Mouse (Mus musculus): ENCODE results near the gene Gpr135. TPM values are rescaled to one million over a fixed set of nuclear protein-coding genes. Genes with fewer than 3 reads are reported as not detected.

Gene Gpr135
- 13.8 and 13.9 TPM in 2 replicates for polyA plus RNA-seq (2015; fragmentation: Nextera tagmentation; extraction: Ambion mirVana)

DNA sequence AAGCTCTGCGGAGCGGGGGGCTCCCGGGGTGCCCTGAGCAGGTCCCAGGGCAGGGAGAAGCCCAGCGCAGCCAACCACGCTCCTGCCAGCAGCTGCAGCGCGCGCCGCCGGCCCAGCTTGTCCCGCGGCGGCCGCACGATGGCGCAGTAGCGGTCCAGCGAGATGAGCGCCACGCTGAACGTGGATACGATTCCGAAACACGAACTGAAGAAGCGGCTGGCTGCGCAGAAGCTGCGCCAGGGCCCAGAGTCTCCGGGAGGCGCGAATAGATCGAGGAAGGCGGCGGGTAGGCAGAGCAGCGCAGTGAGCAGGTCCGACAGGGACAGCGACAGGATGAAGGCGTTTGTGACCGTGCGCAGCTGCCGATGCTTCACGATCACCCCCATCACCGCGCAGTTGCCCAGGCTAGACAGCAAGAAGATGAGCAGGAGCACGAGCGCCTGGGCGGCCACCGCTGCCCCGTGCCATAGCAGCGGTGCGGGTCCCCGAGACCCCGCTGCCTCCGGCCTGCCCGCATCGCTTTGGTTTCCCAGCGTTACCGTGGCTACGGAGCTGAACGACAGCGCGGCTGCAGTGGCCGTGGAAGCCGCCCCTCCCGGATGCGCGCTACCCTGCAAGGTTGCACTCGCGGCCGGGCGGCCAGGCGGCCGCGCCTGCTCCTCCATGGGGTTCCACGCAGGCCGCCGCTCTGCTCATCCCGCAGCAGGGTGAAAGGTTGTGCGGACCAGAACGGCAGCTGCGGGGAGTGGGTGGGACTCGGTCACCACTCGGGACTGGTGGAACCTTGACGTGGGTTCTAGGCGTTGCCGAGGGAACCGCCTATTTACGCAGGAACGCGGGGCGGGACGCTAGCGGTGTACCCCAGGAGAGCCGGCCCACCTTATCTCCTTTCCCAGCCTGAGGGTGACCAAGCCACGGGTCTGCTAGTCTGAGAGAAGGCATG lies at the start of gene Gpr135:
Gene Gpr135 (minus strand): TSS at position 799 of the 943 bp plus-strand sequence.

DNA sequence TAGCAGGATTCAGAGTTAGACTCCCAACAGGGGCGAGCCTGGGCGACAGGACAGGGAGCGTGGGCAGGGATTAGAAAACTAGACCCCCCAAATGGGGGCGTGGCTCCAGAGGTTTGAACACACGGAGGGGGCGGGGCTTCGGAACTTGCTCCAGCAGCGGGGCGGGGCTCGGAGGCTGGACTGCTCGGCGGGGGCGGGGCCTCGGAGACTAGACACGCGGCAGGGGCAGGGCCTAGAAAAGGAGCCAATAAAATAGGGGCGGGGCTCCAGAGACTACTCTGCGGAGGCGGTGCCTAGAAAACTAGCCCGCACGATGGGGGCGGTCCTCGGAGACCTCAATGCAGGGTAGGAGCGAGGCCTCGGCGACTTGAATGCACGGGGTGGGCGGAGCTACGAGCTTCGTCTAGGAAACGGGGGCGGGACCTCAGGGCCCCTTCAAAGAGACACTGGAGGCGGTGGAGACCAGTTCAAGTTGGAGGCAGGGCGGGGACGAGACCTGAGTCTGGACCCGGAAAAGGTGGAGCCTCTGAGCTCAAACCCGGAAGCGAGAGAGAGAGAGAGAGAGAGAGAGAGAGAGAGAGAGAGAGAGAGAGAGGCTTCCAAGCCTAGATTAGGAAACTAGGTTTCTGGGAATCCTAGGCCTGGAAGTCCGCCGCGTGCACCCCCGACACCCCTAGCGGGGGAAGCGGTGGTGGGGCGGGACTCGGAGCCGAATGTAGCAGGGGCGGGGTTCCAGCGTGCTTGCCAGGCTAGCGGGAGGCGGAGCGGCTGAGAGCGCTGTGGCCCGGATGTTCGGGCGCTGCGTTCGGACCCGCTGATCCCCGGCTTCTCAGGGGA lies 14.6 kb upstream of the Gpr135 start, which contains the start of the genes L3hypdh and Jkamp:
Gene L3hypdh (minus strand): TSS at position 111 of the 837 bp plus-strand sequence.
Gene Jkamp (plus strand): TSS at position 261 of the 837 bp plus-strand sequence.

Other genes with a start within 250 kb of the Gpr135 start
- 18.6 and 21.1 TPM in 2 replicates for gene Daam1, start 240.0 kb downstream of the Gpr135 start, polyA plus RNA-seq (2015; fragmentation: Nextera tagmentation; extraction: Ambion mirVana)
- 13.4 and 14.4 TPM in 2 replicates for gene L3hypdh, start 14.3 kb upstream of the Gpr135 start, polyA plus RNA-seq (2015; fragmentation: Nextera tagmentation; extraction: Ambion mirVana)
- 118 and 126 TPM in 2 replicates for gene Jkamp, start 14.5 kb upstream of the Gpr135 start, polyA plus RNA-seq (2015; fragmentation: Nextera tagmentation; extraction: Ambion mirVana)
- gene Ccdc175, start 113.9 kb upstream of the Gpr135 start, polyA plus RNA-seq (2015; fragmentation: Nextera tagmentation; extraction: Ambion mirVana) = not detected in 2 replicates

All from neural tube, postnatal 0 days (tissue).